Mouse (Mus musculus) heart, postnatal 25 days (tissue): ENCODE measurements around the gene Prpf6. TPM values are rescaled to one million over a fixed set of nuclear protein-coding genes. Genes with fewer than 3 reads are reported as not detected.

ENCODE experiments used
- DNase-seq: peaks from one replicate; pipeline ENCODE4 v3.0.0; 2022; ENCODE audit warnings: low spot score
- intact Hi-C: fragments of 180-260 bp; cut with DNase I; formaldehyde crosslinking; loops from one replicate; pipeline ENCODE4 v1.15.1; 2025
- total RNA-seq, 2 experiments: library from RNA; stranded (reverse); gene quantifications; 2 replicates each; pipeline ENCODE4 v1.2.3; 2021

Prpf6 gene
- total RNA-seq, 2 experiments from 2014 or later: 29.2 to 32.7 TPM

GRCm38 (mm10) chr2:181646626-181647472, 55.2 kb downstream of the Prpf6 start:
- intact Hi-C loops: no loop called here

DNA sequence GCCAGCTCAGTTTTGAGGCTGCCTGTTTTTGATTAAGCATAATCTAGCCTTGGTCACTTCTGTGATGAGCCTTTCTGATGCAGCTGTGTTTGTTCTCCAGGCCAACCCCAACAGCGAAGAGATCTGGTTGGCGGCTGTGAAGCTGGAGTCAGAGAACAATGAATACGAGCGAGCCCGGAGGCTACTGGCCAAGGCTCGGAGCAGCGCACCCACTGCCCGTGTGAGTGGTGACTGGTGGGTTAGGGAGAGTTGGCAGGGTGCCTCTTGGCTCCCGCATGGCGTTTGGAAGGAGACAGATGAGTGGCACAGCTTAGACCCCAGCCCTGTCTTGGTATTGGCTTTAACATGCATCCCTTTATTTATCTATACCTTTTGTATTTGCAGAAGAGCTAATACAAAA, 57.3 kb downstream of the Prpf6 start:
- no peak for DNase-seq
- intact Hi-C loops: no loop called here

More at GRCm38 (mm10) chr2:181646626-181647472, 55.2 kb downstream of the Prpf6 start:
- no peak for DNase-seq

DNA sequence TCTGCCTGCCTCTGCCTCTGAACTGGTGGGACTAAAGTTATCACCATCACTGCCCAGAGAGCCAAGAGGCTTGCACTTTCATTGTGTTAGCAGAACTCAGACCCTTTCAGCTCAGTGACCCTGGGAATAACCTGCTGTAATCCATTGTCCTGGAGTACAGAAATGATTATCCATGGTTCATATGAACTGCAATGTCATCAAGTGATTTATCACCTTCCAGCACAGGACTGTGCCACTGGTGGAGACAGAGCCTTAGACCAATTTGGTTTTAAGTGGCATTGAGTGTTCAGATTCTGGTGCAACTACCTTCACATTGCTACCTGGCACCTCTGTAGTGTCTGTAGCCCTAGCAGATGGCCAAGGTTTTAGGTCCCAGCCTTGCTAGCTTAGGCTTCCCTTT, 61.4 kb downstream of the Prpf6 start:
- DNase-seq: no peak
- intact Hi-C loops: no loop called here

- no peak for DNase-seq
- intact Hi-C loops: no loop called here
Observed at GRCm38 (mm10) chr2:181653523-181653922, 61.9 kb downstream of the Prpf6 start.

GRCm38 (mm10) chr2:181656734-181657133, 65.1 kb downstream of the Prpf6 start, which contains the start of gene Gm29797:
Gene Gm29797 (plus strand): TSS chr2:181657034.
- DNase-seq: no peak
- intact Hi-C loops: no loop called here

GRCm38 (mm10) chr2:181657441-181657840, 65.8 kb downstream of the Prpf6 start:
- no peak for DNase-seq
- intact Hi-C loops: no loop called here

GRCm38 (mm10) chr2:181658528-181658927, 66.9 kb downstream of the Prpf6 start:
- no peak for DNase-seq
- intact Hi-C loops: no loop called here

GRCm38 (mm10) chr2:181658930-181659555, 67.4 kb downstream of the Prpf6 start:
- peak; percentile 49 for DNase-seq
- intact Hi-C loops: loop anchor here (1.0 kb wide), 1 partner anchor 19 kb away; no protein-coding TSS in a partner anchor

DNA sequence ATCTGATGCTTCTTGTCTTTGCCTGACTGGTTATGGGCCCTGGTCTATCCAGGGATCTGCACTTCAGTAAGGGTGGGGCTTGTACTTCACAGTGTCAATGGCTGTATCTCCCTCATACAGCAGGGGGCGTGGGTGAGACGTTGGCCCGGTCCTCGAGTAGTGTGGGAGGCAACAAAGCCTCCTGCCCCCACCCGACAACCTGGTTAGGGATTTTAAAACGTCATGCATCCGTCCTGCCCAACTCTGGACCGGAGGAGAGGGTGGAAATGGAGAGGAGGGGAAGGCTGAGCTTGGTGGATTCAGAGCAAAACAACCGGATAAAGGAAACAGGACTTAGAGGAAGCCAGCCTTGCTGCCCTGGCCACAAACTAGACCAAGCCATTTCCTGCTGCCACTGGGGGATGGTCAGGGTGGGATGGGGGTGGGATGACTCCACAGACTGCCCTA, 68.0 kb downstream of the Prpf6 start:
- intact Hi-C loops: loop anchor here (1.0 kb wide), 1 partner anchor 19 kb away; no protein-coding TSS in a partner anchor

GRCm38 (mm10) chr2:181662620-181663297, 71.1 kb downstream of the Prpf6 start:
- intact Hi-C loops: loop anchor here (1.0 kb wide), 1 partner anchor 13 kb away; no protein-coding TSS in a partner anchor
- DNase-seq: no peak

More for the DNA sequence above, 68.0 kb downstream of the Prpf6 start:
- peak; percentile 86 for DNase-seq

GRCm38 (mm10) chr2:181663298-181663630, 71.6 kb downstream of the Prpf6 start:
- peak; percentile 78 for DNase-seq
- intact Hi-C loops: loop anchor here (1.0 kb wide), 1 partner anchor 12 kb away; no protein-coding TSS in a partner anchor

DNA sequence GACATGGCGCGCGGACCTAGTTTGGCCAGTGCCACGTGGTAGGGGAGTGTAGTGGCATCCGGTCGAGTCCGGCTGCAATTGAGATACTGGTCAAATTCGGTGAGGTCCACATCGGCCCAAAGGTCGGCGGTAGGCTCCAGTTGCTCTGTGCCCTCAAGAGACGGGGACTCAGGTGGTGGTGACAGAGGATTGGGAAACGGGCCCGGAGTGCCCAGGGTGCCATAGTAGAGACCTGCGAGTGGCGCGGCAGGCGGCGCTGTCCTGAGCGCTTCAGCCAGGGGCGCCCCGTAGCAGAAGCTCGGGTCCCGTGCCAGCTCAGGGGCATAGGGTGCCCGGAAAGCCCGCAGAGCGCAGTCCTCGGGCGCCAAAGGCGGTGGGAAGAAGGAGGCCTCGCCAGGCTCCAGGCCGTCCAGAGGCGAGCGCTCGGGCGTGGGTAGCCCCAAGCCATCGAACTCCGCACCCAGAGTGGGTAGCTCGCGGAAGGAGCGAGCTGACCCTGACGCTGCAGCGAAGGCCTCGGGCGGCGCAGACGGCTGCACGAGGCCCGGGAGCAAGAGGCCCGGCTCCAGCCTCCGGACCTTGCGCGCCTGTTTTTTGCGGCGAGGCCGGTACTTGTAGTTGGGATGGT, 78.7 kb downstream of the Prpf6 start:
- intact Hi-C loops: loop anchor here (10.0 kb wide), 1 partner anchor 186 kb away; no protein-coding TSS in a partner anchor
- no peak for DNase-seq

DNA sequence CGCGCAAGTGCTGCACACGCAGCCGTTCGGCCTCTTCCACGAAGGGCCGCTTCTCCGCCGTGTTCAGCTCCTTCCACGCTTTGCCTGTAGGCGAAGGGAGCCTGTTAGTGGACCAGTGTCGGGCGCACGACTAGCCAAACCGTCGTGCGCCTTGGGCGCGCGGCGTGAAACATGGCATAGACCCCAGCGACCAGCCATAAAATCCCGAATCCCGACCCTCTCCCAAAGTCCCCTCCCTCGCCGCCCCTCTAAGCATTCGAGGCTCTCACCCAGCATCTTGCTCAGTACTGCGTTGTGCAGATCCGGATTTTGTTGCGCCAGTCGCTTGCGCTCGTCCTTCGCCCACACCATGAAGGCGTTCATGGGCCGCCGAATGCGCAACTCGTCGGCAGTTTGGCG, 79.2 kb downstream of the Prpf6 start:
- intact Hi-C loops: loop anchor here (10.0 kb wide), 1 partner anchor 186 kb away; no protein-coding TSS in a partner anchor
- DNase-seq: no peak

GRCm38 (mm10) chr2:181671326-181671725, 79.7 kb downstream of the Prpf6 start, which contains the start of gene Sox18:
Gene Sox18 (minus strand): TSS chr2:181671640.
- DNase-seq: peak; percentile 76
- intact Hi-C loops: loop anchor here (10.0 kb wide), 1 partner anchor 187 kb away; no protein-coding TSS in a partner anchor

DNA sequence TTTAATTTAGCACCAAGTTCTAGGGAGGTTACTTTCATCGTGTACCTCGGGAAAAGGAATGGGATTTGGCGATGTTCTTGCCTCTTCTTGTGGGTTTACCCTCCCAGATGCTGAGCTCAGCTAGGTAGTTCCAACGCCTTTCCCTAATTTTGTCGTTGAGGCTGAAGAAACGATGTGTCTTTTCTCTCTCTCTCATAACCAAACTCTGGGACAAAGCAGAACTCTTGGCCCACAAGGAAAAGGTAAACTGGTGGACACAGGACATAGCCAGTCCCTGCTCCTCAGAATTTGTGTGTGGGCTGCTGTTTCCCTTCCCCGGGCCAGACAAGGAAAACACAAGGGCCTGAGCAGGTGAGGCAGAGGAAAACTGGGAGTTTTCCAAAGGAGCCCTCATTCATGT, 80.3 kb downstream of the Prpf6 start:
- intact Hi-C loops: loop anchor here (10.0 kb wide), 1 partner anchor 187 kb away; no protein-coding TSS in a partner anchor
- no peak for DNase-seq

DNA sequence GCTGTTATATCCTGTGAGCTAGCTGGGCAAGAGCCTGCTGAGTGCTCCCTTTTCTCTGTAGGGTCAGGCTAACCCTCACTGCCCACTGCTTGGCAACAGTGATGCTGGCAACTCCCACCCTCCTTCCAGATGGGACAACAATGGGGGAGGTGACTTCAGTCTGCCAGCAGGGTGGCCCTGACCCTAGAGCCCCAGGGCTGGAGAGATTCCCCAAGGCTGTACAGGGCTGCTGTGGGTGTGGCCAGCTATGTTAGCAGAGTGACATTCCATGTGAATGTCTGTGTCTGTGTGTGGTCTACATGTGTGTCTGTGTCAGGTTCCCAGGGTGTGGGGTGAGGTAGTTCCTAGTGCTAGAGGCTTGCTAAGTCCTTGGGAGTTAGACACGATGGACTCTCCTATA, 81.8 kb downstream of the Prpf6 start:
- no peak for DNase-seq
- intact Hi-C loops: loop anchor here (10.0 kb wide), 1 partner anchor 189 kb away; no protein-coding TSS in a partner anchor

GRCm38 (mm10) chr2:181674934-181675333, 83.3 kb downstream of the Prpf6 start:
- intact Hi-C loops: loop anchor here (1.0 to 10.0 kb wide), 2 partner anchors 12 to 190 kb away; no protein-coding TSS in a partner anchor
- no peak for DNase-seq

- DNase-seq: peak; percentile 86
- intact Hi-C loops: loop anchor here (1.0 to 10.0 kb wide), 2 partner anchors 12 to 191 kb away; no protein-coding TSS in a partner anchor
Observed at GRCm38 (mm10) chr2:181675454-181675853, 83.8 kb downstream of the Prpf6 start.

GRCm38 (mm10) chr2:181676424-181676823, 84.8 kb downstream of the Prpf6 start:
- no peak for DNase-seq
- intact Hi-C loops: loop anchor here (10.0 kb wide), 1 partner anchor 192 kb away; no protein-coding TSS in a partner anchor
